Mouse (Mus musculus) kidney, adult 2 months (tissue): Measurements from ENCODE around the gene Lrpprc.

Experiments
- CTCF ChIP-seq: fragments of 200-500 bp; conservative IDR thresholded peaks from 2 replicates; pipeline ENCODE4 v1.5.1; 2011; ENCODE audit warnings: low read depth, mild to moderate bottlenecking, control low read depth, low read length, moderate library complexity, mixed read lengths; ENCODE audit not compliant: insufficient read depth, insufficient read length
- POLR2A ChIP-seq: fragments of 200-500 bp; IDR thresholded peaks from one replicate; pipeline ENCODE4 v1.6.1; 2011; ENCODE audit warnings: low read depth, low read length, control low read depth

GRCm38 (mm10) chr17:84728201-84728911, 62.2 kb downstream of the Lrpprc start:
- TF ChIP-seq CTCF (no peak), POLR2A (no peak)
